Mouse (Mus musculus) CH12.LX (cell line): ENCODE results near the gene Notch1. TPM values are rescaled to one million over a fixed set of nuclear protein-coding genes. Genes with fewer than 3 reads are reported as not detected.

Experiments
- DNase-seq: peaks from one replicate; pipeline ENCODE4 v3.0.0-alpha.2; 2013; ENCODE audit errors: extremely low read depth
- H3K27ac ChIP-seq: 2 replicates; pipeline ENCODE4 v1.5.1; 2012; ENCODE audit warnings: low read depth, mild to moderate bottlenecking, control low read depth, moderate library complexity; ENCODE audit not compliant: insufficient read depth
- H3K27me3 ChIP-seq: replicated peaks from 2 replicates; pipeline ENCODE3; 2012; ENCODE audit warnings: inconsistent platforms
- H3K36me3 ChIP-seq, 2 experiments: replicated peaks in 1 of 2; 2 replicates each; pipeline versions ENCODE3 to v1.6.1; 2012; ENCODE audit warnings: inconsistent platforms in 1 of 2, low read length in 1 of 2, mild to moderate bottlenecking in 1 of 2, mixed read lengths in 1 of 2, moderate library complexity in 1 of 2; ENCODE audit not compliant: control insufficient read depth in 1 of 2, insufficient read depth in 1 of 2
- H3K4me1 ChIP-seq, 2 experiments: 2 replicates each; pipeline ENCODE4 v1.6.1; 2012; ENCODE audit warnings: inconsistent platforms in 1 of 2, moderate library complexity in 1 of 2; ENCODE audit not compliant: insufficient read depth in 2 of 2, control insufficient read depth in 1 of 2
- H3K4me2 ChIP-seq: 2 replicates; pipeline ENCODE4 v1.6.1; 2012; ENCODE audit warnings: low read depth, mild to moderate bottlenecking, control low read depth; ENCODE audit not compliant: poor library complexity, insufficient read depth, severe bottlenecking
- H3K4me3 ChIP-seq, 3 experiments: fragments of 150-350 bp in 1 of 3; sonication (generic) in 1 of 3; replicated peaks in 1 of 3; 2 replicates each; pipeline versions ENCODE3 to v1.5.1; 2011 to 2012; ENCODE audit warnings: low read depth in 2 of 3, low read length in 2 of 3, mild to moderate bottlenecking in 2 of 3, moderate library complexity in 2 of 3, control low read depth in 1 of 3, improper control_type of control experiment in 1 of 3, inconsistent platforms in 1 of 3, mixed read lengths in 1 of 3; ENCODE audit not compliant: poor library complexity in 1 of 3
- H3K79me2 ChIP-seq: replicated peaks from 2 replicates; pipeline ENCODE4 v1.6.1; 2012; ENCODE audit warnings: mild to moderate bottlenecking, moderate library complexity; ENCODE audit not compliant: control insufficient read depth, poor library complexity, insufficient read depth, severe bottlenecking; ENCODE audit errors: extremely low read depth
- H3K9ac ChIP-seq: 2 replicates; pipeline ENCODE4 v1.6.1; 2012; ENCODE audit warnings: low read depth, mild to moderate bottlenecking, control low read depth, moderate library complexity; ENCODE audit not compliant: insufficient read depth
- H3K9me3 ChIP-seq: replicated peaks from 2 replicates; pipeline ENCODE3; 2012; ENCODE audit warnings: low read length, inconsistent platforms, mixed read lengths
- CHD1 ChIP-seq: IDR thresholded peaks from 2 replicates; pipeline ENCODE4 v1.6.1; 2012; ENCODE audit warnings: low read depth, low read length, improper control_type of control experiment, inconsistent platforms
- CTCF ChIP-seq, 2 experiments: IDR thresholded peaks in 1 of 2; conservative IDR thresholded peaks in 1 of 2; 2 replicates each; pipeline ENCODE4 v1.5.1; 2011 to 2012; ENCODE audit warnings: low read depth in 2 of 2, low read length in 2 of 2, improper control_type of control experiment in 1 of 2, inconsistent platforms in 1 of 2, mild to moderate bottlenecking in 1 of 2, moderate library complexity in 1 of 2
- E2F4 ChIP-seq: IDR thresholded peaks from 2 replicates; pipeline ENCODE4 v1.6.1; 2011; ENCODE audit warnings: low read depth, low read length, improper control_type of control experiment; ENCODE audit not compliant: insufficient replicate concordance
- ELF1 ChIP-seq: IDR thresholded peaks from 2 replicates; pipeline ENCODE4 v1.6.1; 2014; ENCODE audit warnings: low read depth, mild to moderate bottlenecking, inconsistent platforms, low read length, improper control_type of control experiment
- ETS1 ChIP-seq: conservative IDR thresholded peaks from 2 replicates; pipeline ENCODE4 v1.6.1; 2012; ENCODE audit warnings: low read depth, mild to moderate bottlenecking, inconsistent platforms, low read length, improper control_type of control experiment, moderate library complexity
- GABPA ChIP-seq: IDR thresholded peaks from 2 replicates; pipeline ENCODE4 v1.6.1; 2012; ENCODE audit warnings: low read depth, low read length, improper control_type of control experiment, inconsistent platforms; ENCODE audit not compliant: insufficient replicate concordance
- HCFC1 ChIP-seq: IDR thresholded peaks from 2 replicates; pipeline ENCODE4 v1.6.1; 2012; ENCODE audit warnings: low read depth, mild to moderate bottlenecking, inconsistent platforms, low read length, improper control_type of control experiment
- IRF4 ChIP-seq: IDR thresholded peaks from 2 replicates; pipeline ENCODE4 v1.6.1; 2014; ENCODE audit warnings: low read depth, mild to moderate bottlenecking, inconsistent platforms, low read length, improper control_type of control experiment
- JUN ChIP-seq: IDR thresholded peaks from 2 replicates; pipeline ENCODE4 v1.6.1; 2011; ENCODE audit warnings: low read depth, mild to moderate bottlenecking, low read length, improper control_type of control experiment, moderate library complexity; ENCODE audit not compliant: insufficient read depth
- JUND ChIP-seq: conservative IDR thresholded peaks from 2 replicates; pipeline ENCODE4 v1.6.1; 2011; ENCODE audit warnings: low read depth, low read length, improper control_type of control experiment
- MAFK ChIP-seq: IDR thresholded peaks from 2 replicates; pipeline ENCODE4 v1.6.1; 2011; ENCODE audit warnings: low read length, improper control_type of control experiment; ENCODE audit not compliant: insufficient replicate concordance
- MAX ChIP-seq: IDR thresholded peaks from 2 replicates; pipeline ENCODE4 v1.6.1; 2011; ENCODE audit warnings: low read length, improper control_type of control experiment
- MAZ ChIP-seq: IDR thresholded peaks from 2 replicates; pipeline ENCODE4 v1.6.1; 2012; ENCODE audit warnings: low read depth, mild to moderate bottlenecking, inconsistent platforms, low read length, improper control_type of control experiment, moderate library complexity
- MEF2A ChIP-seq: IDR thresholded peaks from 2 replicates; pipeline ENCODE4 v1.6.1; 2014; ENCODE audit warnings: low read depth, mild to moderate bottlenecking, inconsistent platforms, low read length, improper control_type of control experiment, borderline replicate concordance
- MXI1 ChIP-seq: IDR thresholded peaks from 2 replicates; pipeline ENCODE4 v1.6.1; 2011; ENCODE audit warnings: mild to moderate bottlenecking, low read depth, low read length, improper control_type of control experiment
- MYC ChIP-seq: IDR thresholded peaks from 2 replicates; pipeline ENCODE4 v1.6.1; 2011; ENCODE audit warnings: low read depth, mild to moderate bottlenecking, improper control_type of control experiment, low read length
- NELFE ChIP-seq: IDR thresholded peaks from 2 replicates; pipeline ENCODE4 v1.6.1; 2011; ENCODE audit warnings: low read depth, low read length, improper control_type of control experiment
- NRF1 ChIP-seq: IDR thresholded peaks from 2 replicates; pipeline ENCODE4 v1.6.1; 2014; ENCODE audit warnings: low read depth, mild to moderate bottlenecking, inconsistent platforms, low read length, improper control_type of control experiment, moderate library complexity
- PAX5 ChIP-seq: IDR thresholded peaks from 2 replicates; pipeline ENCODE4 v1.6.1; 2012; ENCODE audit warnings: low read length, inconsistent platforms, mixed read lengths
- POLR2A ChIP-seq: IDR thresholded peaks from 2 replicates; pipeline ENCODE4 v1.6.1; 2011; ENCODE audit warnings: low read depth, mild to moderate bottlenecking, improper control_type of control experiment, low read length
- POLR2AphosphoS2 ChIP-seq: IDR thresholded peaks from 2 replicates; pipeline ENCODE4 v1.6.1; 2011; ENCODE audit warnings: low read depth, low read length, improper control_type of control experiment
- RCOR1 ChIP-seq: conservative IDR thresholded peaks from 2 replicates; pipeline ENCODE4 v1.6.1; 2012; ENCODE audit warnings: low read depth, mild to moderate bottlenecking, inconsistent platforms, low read length, improper control_type of control experiment
- SIN3A ChIP-seq: IDR thresholded peaks from 2 replicates; pipeline ENCODE4 v1.6.1; 2012; ENCODE audit warnings: low read length, improper control_type of control experiment, inconsistent platforms
- SMC3 ChIP-seq: IDR thresholded peaks from 2 replicates; pipeline ENCODE4 v1.6.1; 2011; ENCODE audit warnings: low read depth, low read length, improper control_type of control experiment
- TBP ChIP-seq: conservative IDR thresholded peaks from 2 replicates; pipeline ENCODE4 v1.6.1; 2011; ENCODE audit warnings: low read depth, low read length, improper control_type of control experiment
- UBTF ChIP-seq: IDR thresholded peaks from 2 replicates; pipeline ENCODE4 v1.6.1; 2012; ENCODE audit warnings: low read depth, mild to moderate bottlenecking, inconsistent platforms, low read length, improper control_type of control experiment, moderate library complexity
- USF1 ChIP-seq: IDR thresholded peaks from 2 replicates; pipeline ENCODE4 v1.6.1; 2014; ENCODE audit warnings: low read depth, mild to moderate bottlenecking, inconsistent platforms, low read length, improper control_type of control experiment
- ZC3H11A ChIP-seq: IDR thresholded peaks from 2 replicates; pipeline ENCODE4 v1.6.1; 2012; ENCODE audit warnings: low read depth, mild to moderate bottlenecking, inconsistent platforms, low read length, improper control_type of control experiment
- ZKSCAN1 ChIP-seq: IDR thresholded peaks from 2 replicates; pipeline ENCODE4 v1.6.1; 2012; ENCODE audit warnings: low read depth, inconsistent platforms, low read length, improper control_type of control experiment, borderline replicate concordance
- ZNF384 ChIP-seq: IDR thresholded peaks from 2 replicates; pipeline ENCODE4 v1.6.1; 2012; ENCODE audit warnings: low read depth, low read length, improper control_type of control experiment, inconsistent platforms
- dilution Hi-C: fragments of 300-500 bp; cut with MboI; formaldehyde crosslinking; loops from 2 replicates; pipeline ENCODE4 v1.14.3; 2020; ENCODE audit warnings: low sequenced_read_pairs; ENCODE audit not compliant: extremely low pct_unique_long_range_greater_than_20kb, extremely low pct_ligation_motif_present
- in situ Hi-C: fragments of 300-500 bp; cut with MboI; formaldehyde crosslinking; loops from 3 replicates; pipeline ENCODE4 v1.14.3; 2019; ENCODE audit warnings: low sequenced_read_pairs, low pct_ligation_motif_present, low pct_unique_long_range_greater_than_20kb, mixed read lengths
- polyA plus RNA-seq: library from polyadenylated mRNA; unstranded; fragments of >175 nt; gene quantifications from 2 replicates; pipeline ENCODE4 v1.2.1, GENCODE M21; 2012; ENCODE audit warnings: low read depth; ENCODE audit not compliant: insufficient read length
- total RNA-seq, 2 experiments: library from RNA; depleted of rRNA; stranded (reverse); fragments of 300-350 nt in 1 of 2; fragments of >200 nt in 1 of 2; gene quantifications; 2 replicates each; pipeline ENCODE4 v1.2.3; 2012 to 2014

Notch1 gene
- total and polyA plus RNA-seq, 3 experiments: 0.98 to 13.1 (median 3.8) TPM

GRCm38 (mm10) chr2:26484169-26484568 lies 32.3 kb downstream of the Notch1 start:
- H3K36me3 ChIP-seq: peaks cover 36 to 42% of the 10 kb centered on the region in 2 experiments
- H3K4me1 ChIP-seq: peaks cover 71 to 79% of the 10 kb centered on the region in 2 experiments
- dilution Hi-C loops (no loop called here), in situ Hi-C loops (no loop called here)
- DNase-seq: no peak
- H3K27ac ChIP-seq: peak overlapping the region; percentile 96
- peak overlapping the region in 1 of 3 experiments; percentile 51 for H3K4me3 ChIP-seq
- no peaks in the 10 kb centered on the region for H3K27me3 ChIP-seq
- peak overlapping the region; percentile 18; the same call in 1 of the 2 replicates for H3K4me2 ChIP-seq
- TF ChIP-seq CTCF (conservative IDR thresholded peaks at IDR 0.05 in 1 of 2, IDR thresholded peaks at IDR 0.05 in 1 of 2; ENCODE audit: low read depth in 2 of 2, low read length in 2 of 2) (no peak), ZC3H11A (no peak), MYC (no peak)
- no peak overlapping the region for H3K9ac ChIP-seq
- H3K9me3 ChIP-seq: peaks cover 4% of the 10 kb centered on the region
- peaks cover 5% of the 10 kb centered on the region for H3K79me2 ChIP-seq

DNA sequence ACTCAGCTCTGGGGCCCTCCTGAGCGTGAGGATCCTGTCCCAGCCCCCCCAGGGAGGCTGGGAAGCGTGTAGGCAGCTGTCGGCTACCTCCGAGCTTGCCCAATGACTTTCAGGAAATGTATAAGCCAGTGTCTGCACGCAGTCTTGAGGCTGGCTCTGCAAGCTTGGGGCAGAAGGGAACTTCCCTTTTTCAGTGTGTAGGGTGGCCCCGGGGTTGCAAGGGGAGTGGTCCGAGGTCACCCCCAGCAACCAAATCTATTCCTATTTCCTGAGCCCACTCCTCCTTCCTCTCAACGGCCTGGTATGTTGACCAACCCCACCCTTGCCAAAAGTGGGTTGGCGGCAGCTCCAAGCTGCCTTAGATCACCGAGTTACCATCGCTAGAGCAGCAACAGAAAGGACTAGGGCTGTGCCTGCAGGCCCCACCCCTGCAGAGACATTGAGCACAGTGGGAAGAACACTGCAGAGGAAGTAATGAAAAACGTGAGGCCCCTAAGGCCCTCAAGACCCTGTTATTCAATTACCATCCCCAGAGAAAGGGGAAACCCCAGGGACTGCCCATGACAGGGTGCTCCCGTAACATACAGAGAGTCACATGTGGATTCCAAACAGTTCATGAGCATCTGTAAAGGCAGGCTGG lies 33.1 kb downstream of the Notch1 start:
- Histone ChIP-seq H3K36me3 (peaks cover 44 to 50% of the 10 kb centered on the region in 2 experiments), H3K9me3 (peaks cover 4% of the 10 kb centered on the region), H3K4me3 (peak overlapping the region in 1 of 3 experiments; percentile 27), H3K27me3 (no peaks in the 10 kb centered on the region), H3K4me1 (peaks cover 64 to 79% of the 10 kb centered on the region in 2 experiments), H3K9ac (peak overlapping the region; percentile 42; the same call in 1 of the 2 replicates), H3K27ac (peak overlapping the region; percentile 96), H3K4me2 (peak overlapping the region; percentile 83), H3K79me2 (peaks cover 5% of the 10 kb centered on the region)
- dilution Hi-C loops (no loop called here), in situ Hi-C loops (no loop called here)
- DNase-seq: peak; percentile 96
- TF ChIP-seq HCFC1 (peak; percentile 50; the same call in 1 of the 2 replicates), MXI1 (peak; percentile 91), SIN3A (peak; percentile 84; the same call in 1 of the 2 replicates), CHD1 (peak; percentile 59; the same call in 1 of the 2 replicates), ZNF384 (no peak), NRF1 (0 out of 2 replicates have a peak, but pooled peaks have one; percentile 27), TBP (0 out of 2 replicates have a peak, but pooled peaks have one; percentile 4), UBTF (no peak), ELF1 (peak; percentile 56), MAX (peak; percentile 88), PAX5 (no peak), POLR2A (no peak; the same call in 1 of the 2 replicates), JUN (0 out of 2 replicates have a peak, but pooled peaks have one; percentile 39), IRF4 (peak; percentile 73), ZKSCAN1 (no peak), MAFK (peak; percentile 78), USF1 (peak; percentile 43), MYC (peak; percentile 92), MAZ (peak; percentile 87), E2F4 (0 out of 2 replicates have a peak, but pooled peaks have one; percentile 40), RCOR1 (peak; percentile 87), POLR2AphosphoS2 (0 out of 2 replicates have a peak, but pooled peaks have one; percentile 68), ETS1 (peak; percentile 97), CTCF (conservative IDR thresholded peaks at IDR 0.05 in 1 of 2, IDR thresholded peaks at IDR 0.05 in 1 of 2; ENCODE audit: low read depth in 2 of 2, low read length in 2 of 2) (no peak), JUND (no peak), ZC3H11A (no peak), SMC3 (peak; percentile 16), MEF2A (peak; percentile 88), NELFE (peak; percentile 29; the same call in 1 of the 2 replicates), GABPA (no peak)
